8 mouse cellular contexts compared by ENCODE assay signal in genomic region chr19:54115335-54115734, GRCm38 (mm10).
DNase-seq lines count a peak whose midpoint lies in the region; ATAC-seq and TF ChIP-seq lines count a peak whose summit lies in the region.

No protein-coding gene starts in this region.

- TF ChIP-seq CTCF in layer of hippocampus, adult 2 months (conservative IDR thresholded peaks at IDR 0.05), result no peak

- no peak overlapping the region for H3K9ac ChIP-seq in neural tube, embryonic 12.5 days

- H3K27me3 ChIP-seq in limb, embryonic 10.5 days (ENCODE audit: low read depth, poor library complexity, severe bottlenecking), result peaks cover 54% of the 10 kb centered on the region
- no peaks in the 10 kb centered on the region for H3K27me3 ChIP-seq in neural tube, embryonic 12.5 days (replicated peaks)

- no peak for DNase-seq in layer of hippocampus, adult 2 months (ENCODE audit: low spot score in 2 of 2)
- DNase-seq in layer of hippocampus, adult 8-10 months (ENCODE audit: low spot score in 2 of 2), result no peak
- DNase-seq in limb, embryonic 10.5 days (ENCODE audit: low spot score), result no peak
- no peak for DNase-seq in cerebellum, adult 18-20 months
- DNase-seq in right cerebral cortex, adult 2 months (ENCODE audit: low spot score in 2 of 2), result no peak

- peak overlapping the region; percentile 59 for H3K4me3 ChIP-seq in layer of hippocampus, adult 2 months
- H3K4me3 ChIP-seq in limb, embryonic 10.5 days, result peak overlapping the region; percentile 49
- H3K4me3 ChIP-seq in neural tube, embryonic 12.5 days, result peak overlapping the region; percentile 41

- H3K27ac ChIP-seq in layer of hippocampus, adult 2 months, result no peak overlapping the region
- no peak overlapping the region for H3K27ac ChIP-seq in limb, embryonic 10.5 days
- H3K27ac ChIP-seq in neural tube, embryonic 12.5 days, result no peak overlapping the region

- 59% methylated on average over 4 of the region's 4 CpGs for WGBS in limb, embryonic 10.5 days
- 21% methylated on average over 4 of the region's 4 CpGs for WGBS in neural tube, embryonic 12.5 days

- H3K4me2 ChIP-seq in neural tube, embryonic 12.5 days (replicated peaks), result peak overlapping the region; percentile 70

- ATAC-seq in erythroid progenitor cell, adult 5-6 weeks (replicated peaks; ENCODE audit: low FRiP score, poor library complexity, severe bottlenecking), result 0 out of 2 replicates have a peak, but pooled peaks have one; percentile 7
- ATAC-seq in neural tube, embryonic 12.5 days (ENCODE audit: low FRiP score, low read depth), result no peak
- ATAC-seq in CD4-positive, CD25-positive, alpha-beta regulatory T cell, adult 4 months, result no peak

- H3K36me3 ChIP-seq in limb, embryonic 10.5 days, result no peaks in the 10 kb centered on the region
- no peaks in the 10 kb centered on the region for H3K36me3 ChIP-seq in neural tube, embryonic 12.5 days

- peaks cover 12% of the 10 kb centered on the region for H3K4me1 ChIP-seq in limb, embryonic 10.5 days
- peaks cover 4% of the 10 kb centered on the region; the same call in 1 of the 2 replicates for H3K4me1 ChIP-seq in neural tube, embryonic 12.5 days

- no peaks in the 10 kb centered on the region for H3K9me3 ChIP-seq in limb, embryonic 10.5 days (replicated peaks)
- H3K9me3 ChIP-seq in neural tube, embryonic 12.5 days, result no peaks in the 10 kb centered on the region
